Mouse (Mus musculus) urinary bladder, adult 18-20 months (tissue): ENCODE results near the gene Gng3.
"Not testable (repeated sequence)": the region's sequence is repeated elsewhere in the genome, so short reads cannot be mapped to it uniquely, and the experiment has no call there.

ENCODE experiments used
- DNase-seq, 2 experiments: peaks; one replicate each; pipeline ENCODE4 v3.0.0; 2022; ENCODE audit warnings: low spot score in 2 of 2, mixed read lengths in 2 of 2

Gene Gng3

GRCm38 (mm10) chr19:8844371-8845129 lies 5.6 kb upstream of the Gng3 start:
- peak in 1 of 2 experiments; percentile 59 for DNase-seq

GRCm38 (mm10) chr19:8842961-8843360 lies 4.0 kb upstream of the Gng3 start:
- no peak for DNase-seq

- DNase-seq: no peak
These were observed 2.0 kb upstream of the Gng3 start for GRCm38 (mm10) chr19:8841012-8841411.

GRCm38 (mm10) chr19:8839908-8840791 lies 1.2 kb upstream of the Gng3 start:
- peak; percentile 72 to 74 for DNase-seq

- no peak for DNase-seq
These were observed 808 bp downstream of the Gng3 start for GRCm38 (mm10) chr19:8838041-8838730.

- peak; percentile 56 to 82 for DNase-seq
These were observed 1.7 kb downstream of the Gng3 start, which contains the start of gene Bscl2 for GRCm38 (mm10) chr19:8837251-8837791. Bscl2 (plus strand) TSS chr19:8837467.

- not testable (repeated sequence) for DNase-seq
These were observed 2.7 kb downstream of the Gng3 start for GRCm38 (mm10) chr19:8836327-8836726.

GRCm38 (mm10) chr19:8832971-8833370 lies 6.0 kb downstream of the Gng3 start:
- no peak for DNase-seq

GRCm38 (mm10) chr19:8831262-8831661 lies 7.7 kb downstream of the Gng3 start:
- no peak for DNase-seq

- no peak for DNase-seq
These were observed 8.3 kb downstream of the Gng3 start for GRCm38 (mm10) chr19:8830664-8831063.

- DNase-seq: no peak
These were observed 9.3 kb downstream of the Gng3 start, which contains the start of gene AC129217.1 for GRCm38 (mm10) chr19:8829660-8830059. AC129217.1 (plus strand) TSS chr19:8829773.

GRCm38 (mm10) chr19:8822696-8823095 lies 16.3 kb downstream of the Gng3 start:
- no peak for DNase-seq

- DNase-seq: no peak
These were observed 17.8 kb downstream of the Gng3 start for GRCm38 (mm10) chr19:8821146-8821545.

GRCm38 (mm10) chr19:8820424-8820956 lies 18.5 kb downstream of the Gng3 start:
- peak in 1 of 2 experiments; percentile 22 for DNase-seq

- peak; percentile 94 to 98 for DNase-seq
These were observed 19.2 kb downstream of the Gng3 start, which contains the start of gene Hnrnpul2 for GRCm38 (mm10) chr19:8819596-8820423. Hnrnpul2 (plus strand) TSS chr19:8820010.

GRCm38 (mm10) chr19:8818801-8819595 lies 20.0 kb downstream of the Gng3 start, which contains the start of gene Ttc9c:
Ttc9c (minus strand) TSS chr19:8819333.
- DNase-seq: peak; percentile 84 to 96

GRCm38 (mm10) chr19:8818301-8818798 lies 20.6 kb downstream of the Gng3 start:
- DNase-seq: no peak

- no peak for DNase-seq
These were observed 22.0 kb downstream of the Gng3 start for GRCm38 (mm10) chr19:8817001-8817400.

- DNase-seq: no peak
These were observed 23.2 kb downstream of the Gng3 start for GRCm38 (mm10) chr19:8815812-8816211.
